Mouse (Mus musculus) megakaryocyte-erythroid progenitor cell, adult 5-6 weeks (primary cell): Measurements from ENCODE around the gene Chac1. TPM values are rescaled to one million over a fixed set of nuclear protein-coding genes. Genes with fewer than 3 reads are reported as not detected.

Source experiments
- ATAC-seq: replicated peaks from 2 replicates; pipeline ENCODE4 v1.8.0; 2016; ENCODE audit warnings: mild to moderate bottlenecking, inconsistent platforms; ENCODE audit not compliant: severe bottlenecking, poor library complexity, low FRiP score, low TSS enrichment
- total RNA-seq, 2 experiments: library from RNA; stranded (forward) in 1 of 2; stranded (reverse) in 1 of 2; fragments of 200-1000, 215-1000 nt in 1 of 2; fragments of >200 nt in 1 of 2; fragmentation: Nextera tagmentation in 1 of 2; gene quantifications; 2 replicates each; pipeline ENCODE4 v1.2.3; 2014 to 2017

The Chac1 gene
- total RNA-seq, 2 experiments from 2014 or later: not detected

DNA sequence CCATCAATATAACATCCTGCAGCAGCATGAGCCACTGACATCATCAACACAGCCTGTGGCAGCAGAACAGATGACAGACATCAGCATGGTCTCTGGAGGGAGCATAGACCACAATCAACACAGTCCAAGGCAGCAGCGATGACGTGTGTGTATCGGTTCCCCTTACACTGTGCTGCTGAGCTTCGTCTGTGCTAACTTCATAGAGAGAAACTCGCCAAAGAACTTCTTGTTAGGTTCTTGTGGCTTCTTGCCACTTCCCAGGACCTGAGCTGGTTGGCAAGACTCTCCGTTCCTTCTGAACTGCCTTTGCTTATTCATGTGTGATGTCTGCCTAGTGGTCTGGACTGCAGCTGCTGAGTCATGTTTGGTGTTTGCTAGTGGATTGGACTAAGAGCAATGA, 7.2 kb downstream of the Chac1 start:
- no peak for ATAC-seq

- no peak for ATAC-seq
Measured at GRCm38 (mm10) chr2:119359721-119360291, 8.8 kb downstream of the Chac1 start.

- no peak for ATAC-seq
Measured at GRCm38 (mm10) chr2:119364969-119365368, 13.9 kb downstream of the Chac1 start.

DNA sequence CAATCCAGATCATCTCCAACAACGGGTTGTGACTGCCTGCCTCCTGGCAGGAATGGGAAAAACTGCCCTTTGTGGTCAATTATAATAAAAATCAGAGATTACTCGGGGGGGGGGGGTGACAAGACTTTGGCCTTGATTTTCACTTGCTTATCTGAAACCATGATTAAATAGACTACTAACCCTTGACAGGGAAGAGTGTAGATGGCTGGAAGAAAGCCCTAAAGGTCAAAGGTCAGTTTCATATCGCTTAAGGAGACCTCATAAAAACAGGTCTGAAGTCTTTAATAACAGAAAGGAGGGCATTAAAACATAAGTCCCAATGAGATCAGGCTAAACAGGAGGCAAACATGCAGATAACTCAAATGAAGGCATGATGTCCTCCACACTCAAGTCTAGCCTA, 16.3 kb downstream of the Chac1 start:
- no peak for ATAC-seq

DNA sequence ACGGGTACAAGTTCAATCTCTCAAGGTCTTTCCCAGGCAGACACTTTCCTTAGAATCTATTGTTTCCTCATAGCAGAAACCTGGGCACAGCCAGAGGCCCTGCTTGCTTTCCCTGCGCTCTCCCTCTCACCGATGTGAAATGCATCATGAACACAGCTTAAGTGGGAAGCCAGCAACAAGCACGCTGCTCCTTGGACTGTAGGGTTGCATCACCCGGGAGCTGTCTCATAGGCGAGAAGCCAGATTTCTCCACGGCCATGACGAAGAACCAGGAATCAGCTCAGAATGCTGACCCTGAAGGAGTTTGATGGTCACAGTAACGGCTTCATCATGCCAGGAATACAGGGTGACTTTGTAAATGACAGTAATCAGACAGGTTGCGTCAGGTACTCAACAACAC, 19.1 kb downstream of the Chac1 start:
- no peak for ATAC-seq

DNA sequence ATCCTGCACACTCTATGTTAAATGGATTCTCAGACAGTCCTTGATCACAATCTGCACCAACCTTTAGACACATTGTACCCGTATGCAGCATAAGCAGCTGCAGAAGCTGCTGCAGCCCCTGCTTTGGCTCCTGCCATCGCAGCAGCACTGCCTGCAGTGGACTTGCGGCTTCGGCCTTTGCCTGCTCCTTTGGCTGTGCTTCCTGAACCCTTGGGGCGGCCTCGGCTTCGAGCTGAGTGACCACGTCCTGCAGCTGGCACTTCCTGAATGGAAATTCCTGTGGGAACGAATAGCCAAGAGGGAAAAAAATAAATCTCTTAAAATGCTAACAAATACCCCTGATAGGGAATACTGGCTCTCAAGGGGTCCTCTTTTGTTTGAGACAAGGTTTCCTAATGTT, 26.3 kb downstream of the Chac1 start:
- ATAC-seq: no peak

DNA sequence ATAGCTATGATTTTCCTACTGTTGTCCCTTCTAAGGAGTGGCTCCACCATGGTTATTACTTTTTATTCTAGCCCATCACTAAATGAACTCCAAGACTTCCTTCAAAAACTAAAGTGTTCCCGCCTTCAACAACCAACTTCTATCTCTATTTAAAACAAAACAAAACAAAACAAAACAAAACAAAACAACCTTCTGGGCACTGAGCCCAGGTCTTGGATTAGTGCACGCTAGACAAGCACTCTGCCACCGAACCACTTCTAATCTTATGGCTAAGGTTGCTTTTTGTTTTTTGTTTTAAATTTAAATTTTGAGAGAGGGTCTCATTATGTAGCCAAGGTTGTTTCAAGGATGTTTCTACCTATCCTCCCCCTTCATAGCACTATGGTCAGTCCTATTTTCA, 26.8 kb downstream of the Chac1 start:
- no peak for ATAC-seq

DNA sequence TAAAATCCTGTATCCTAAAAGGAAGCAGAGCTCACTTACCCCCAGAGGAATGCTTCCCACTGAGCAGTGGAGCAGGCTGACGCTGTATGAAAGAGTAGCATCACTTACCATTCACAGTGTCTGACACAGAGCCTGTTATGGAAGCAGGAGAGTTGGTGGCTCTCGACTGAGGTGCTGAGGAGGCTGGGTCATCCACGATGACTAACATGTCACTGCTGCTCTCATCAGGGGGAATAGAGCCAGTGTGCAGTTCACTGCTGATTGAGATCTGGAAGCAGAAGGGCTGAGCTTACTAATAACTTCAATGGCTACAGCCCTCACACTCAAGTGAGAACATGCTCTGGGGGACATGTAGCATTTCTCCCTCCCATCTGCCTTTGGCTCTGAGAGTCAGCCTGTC, 28.4 kb downstream of the Chac1 start:
- ATAC-seq: no peak

DNA sequence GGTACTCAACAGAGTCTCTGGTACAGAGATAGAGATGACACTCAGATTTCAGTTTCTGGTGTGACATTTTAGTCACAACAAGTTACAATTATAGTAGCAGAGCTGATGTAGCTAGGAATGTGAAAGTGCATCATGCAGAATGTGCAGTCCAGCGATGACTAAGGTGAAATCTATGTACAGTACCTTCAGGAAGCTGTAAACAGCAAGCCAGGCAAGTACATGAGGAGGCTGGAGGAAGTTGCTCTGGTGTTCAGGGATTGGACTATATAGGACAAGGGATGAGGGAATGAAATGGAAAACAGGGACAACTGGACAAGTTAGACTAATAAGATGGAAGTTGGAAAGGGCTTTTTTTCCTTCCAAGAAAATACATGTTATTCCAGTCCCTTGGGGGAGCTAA, 37.2 kb downstream of the Chac1 start:
- no peak for ATAC-seq

- ATAC-seq: no peak
Measured at GRCm38 (mm10) chr2:119389992-119390391, 39.0 kb downstream of the Chac1 start.

DNA sequence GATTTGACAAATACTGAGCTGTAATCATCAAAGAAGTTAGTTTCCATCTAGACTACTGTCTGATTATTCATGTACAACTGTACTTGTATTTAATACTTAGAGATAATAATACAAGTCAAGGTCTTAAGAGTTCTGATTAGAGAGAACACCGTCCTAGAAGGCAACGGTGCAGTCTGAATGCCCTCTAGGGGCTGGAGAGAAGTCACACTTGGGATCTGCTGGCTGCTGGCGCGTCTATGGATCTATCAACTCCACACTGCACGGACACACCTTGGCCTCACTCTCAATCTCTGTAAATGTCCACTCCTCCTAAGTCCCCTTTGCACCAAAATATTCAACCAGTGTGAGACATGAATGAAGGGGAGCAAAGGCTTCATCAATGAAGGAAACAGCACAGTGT, 47.2 kb downstream of the Chac1 start:
- no peak for ATAC-seq

- ATAC-seq: no peak
Measured at GRCm38 (mm10) chr2:119398665-119399064, 47.6 kb downstream of the Chac1 start.

DNA sequence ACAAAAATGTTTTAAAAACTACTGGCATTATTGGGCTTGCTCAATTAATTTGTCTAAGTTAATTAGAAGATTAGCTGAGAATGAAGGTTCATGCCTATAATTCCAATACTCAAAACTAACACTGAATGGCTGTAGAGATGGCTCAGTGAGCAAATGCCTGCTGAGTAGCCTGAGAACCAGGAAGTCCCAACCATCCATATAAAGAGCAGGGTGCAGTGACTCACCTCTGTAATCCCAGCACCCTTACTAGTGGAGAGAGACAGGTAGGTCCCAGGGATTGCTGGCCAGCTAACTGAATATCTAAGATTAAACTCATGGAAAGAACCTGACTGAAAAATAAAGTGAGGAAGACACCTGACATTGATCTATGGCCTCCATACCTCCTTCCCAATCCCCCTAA, 48.3 kb downstream of the Chac1 start:
- no peak for ATAC-seq

Other genes with a start within 250 kb of the Chac1 start
- 38.1 and 53.7 TPM in 2 replicates for gene Rad51, start 238.4 kb upstream of the Chac1 start, total RNA-seq (2014; fragmentation: Nextera tagmentation)
- gene Rad51, start 238.4 kb upstream of the Chac1 start, total RNA-seq (2017): 28.4 and 33.1 TPM in 2 replicates
- 40.0 and 58.7 TPM in 2 replicates for gene Rmdn3, start 194.2 kb upstream of the Chac1 start, total RNA-seq (2014; fragmentation: Nextera tagmentation)
- 61.9 and 76.4 TPM in 2 replicates for gene Rmdn3, start 194.2 kb upstream of the Chac1 start, total RNA-seq (2017)
- 1.0 TPM in 1 of 2 replicates, not detected in the other for gene Gchfr, start 183.5 kb upstream of the Chac1 start, total RNA-seq (2014; fragmentation: Nextera tagmentation)
- not detected in 2 replicates for gene Gchfr, start 183.5 kb upstream of the Chac1 start, total RNA-seq (2017)
- gene Gm14137, start 176.7 kb upstream of the Chac1 start, total RNA-seq (2014; fragmentation: Nextera tagmentation): not detected in 2 replicates
- not detected in 2 replicates for gene Gm14137, start 176.7 kb upstream of the Chac1 start, total RNA-seq (2017)
- gene Zfyve19, start 142.6 kb upstream of the Chac1 start, total RNA-seq (2014; fragmentation: Nextera tagmentation): 22.5 and 46.2 TPM in 2 replicates
- gene Zfyve19, start 142.6 kb upstream of the Chac1 start, total RNA-seq (2017): 29.4 and 35.9 TPM in 2 replicates
- 10.3 and 21.8 TPM in 2 replicates for gene Dnajc17, start 142.4 kb upstream of the Chac1 start, total RNA-seq (2014; fragmentation: Nextera tagmentation)
- gene Dnajc17, start 142.4 kb upstream of the Chac1 start, total RNA-seq (2017): 39.6 and 52.1 TPM in 2 replicates
- gene Ppp1r14d, start 121.3 kb upstream of the Chac1 start, total RNA-seq (2014; fragmentation: Nextera tagmentation): not detected in 2 replicates
- gene Ppp1r14d, start 121.3 kb upstream of the Chac1 start, total RNA-seq (2017): not detected in 2 replicates
- gene Spint1, start 113.9 kb upstream of the Chac1 start, total RNA-seq (2014; fragmentation: Nextera tagmentation): not detected in 2 replicates
- gene Spint1, start 113.9 kb upstream of the Chac1 start, total RNA-seq (2017): 0.42 TPM in 1 of 2 replicates, not detected in the other
- gene Rhov, start 80.0 kb upstream of the Chac1 start, total RNA-seq (2014; fragmentation: Nextera tagmentation): not detected in 2 replicates
- gene Rhov, start 80.0 kb upstream of the Chac1 start, total RNA-seq (2017): not detected in 2 replicates
- gene Vps18, start 62.5 kb upstream of the Chac1 start, total RNA-seq (2014; fragmentation: Nextera tagmentation): 9.0 and 13.1 TPM in 2 replicates
- gene Vps18, start 62.5 kb upstream of the Chac1 start, total RNA-seq (2017): 6.5 and 12.4 TPM in 2 replicates
- gene Dll4, start 25.4 kb upstream of the Chac1 start, total RNA-seq (2014; fragmentation: Nextera tagmentation): not detected in 2 replicates
- gene Dll4, start 25.4 kb upstream of the Chac1 start, total RNA-seq (2017): not detected in 2 replicates
- 32.2 and 37.9 TPM in 2 replicates for gene Ino80, start 126.5 kb downstream of the Chac1 start, total RNA-seq (2014; fragmentation: Nextera tagmentation)
- 21.8 and 22.4 TPM in 2 replicates for gene Ino80, start 126.5 kb downstream of the Chac1 start, total RNA-seq (2017)
- 0.37 TPM in 1 of 2 replicates, not detected in the other for gene Exd1, start 196.4 kb downstream of the Chac1 start, total RNA-seq (2014; fragmentation: Nextera tagmentation)
- not detected in 2 replicates for gene Exd1, start 196.4 kb downstream of the Chac1 start, total RNA-seq (2017)
- 36.7 and 54.6 TPM in 2 replicates for gene Chp1, start 196.5 kb downstream of the Chac1 start, total RNA-seq (2014; fragmentation: Nextera tagmentation)
- 48.5 and 63.0 TPM in 2 replicates for gene Chp1, start 196.5 kb downstream of the Chac1 start, total RNA-seq (2017)